Mouse (Mus musculus): ENCODE measurements around the gene Adam3. TPM values are rescaled to one million over a fixed set of nuclear protein-coding genes. Genes with fewer than 3 reads are reported as not detected.

Gene Adam3
- total RNA-seq (2014; fragmentation: Nextera tagmentation) (not detected in 2 replicates), total RNA-seq (2017) (not detected in 2 replicates), polyA plus RNA-seq (2012) (not detected in 2 replicates)

DNA sequence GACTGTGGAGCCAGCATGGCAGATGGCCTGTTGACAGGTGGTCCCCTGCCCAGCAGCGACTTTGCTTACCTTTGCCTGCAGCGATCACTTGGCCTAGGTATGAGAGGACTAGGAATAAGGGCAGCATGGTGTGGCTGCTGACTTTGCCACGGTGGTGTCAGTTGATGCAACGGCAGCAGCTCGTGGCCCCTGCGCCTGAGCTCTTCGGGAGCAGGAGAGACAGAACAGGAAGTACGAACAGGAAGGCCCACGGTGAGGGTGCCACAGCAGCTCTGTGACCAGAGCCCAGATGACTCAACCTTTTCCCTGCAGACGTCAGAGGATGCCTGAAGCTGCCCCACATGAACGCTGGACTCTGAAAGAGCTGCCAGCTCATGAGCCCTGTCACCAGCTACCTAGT lies at the start of gene Adam3:
TSS of gene Adam3 (minus strand) at position 223 of the 400 bp plus-strand sequence.
- no peaks in the 10 kb centered on the region for H3K9me3 ChIP-seq (replicated peaks)
- DNase-seq (ENCODE audit: low spot score) (no peak), ATAC-seq (ENCODE audit: extremely low read depth, insufficient number of reproducible peaks, low FRiP score, poor library complexity, severe bottlenecking) (no peak)
- H3K27me3 ChIP-seq (ENCODE audit: insufficient read depth, low read length) = peaks cover 6% of the 10 kb centered on the region
- no peak within 1 kb of the TSS for H3K4me3 ChIP-seq (ENCODE audit: low read depth, low read length)
- H3K36me3 ChIP-seq (replicated peaks) = no peaks in the 10 kb centered on the region
- H3K4me1 ChIP-seq (ENCODE audit: insufficient read depth, low read depth, low read length) = no peaks in the 10 kb centered on the region
- TF ChIP-seq CTCF (IDR thresholded peaks at IDR 0.05; ENCODE audit: low read depth, low read length) = no peak
- no peak for TF ChIP-seq GATA2 (IDR thresholded peaks at IDR 0.05; ENCODE audit: borderline replicate concordance, low read depth, low read length)
- no peak for TF ChIP-seq GATA1 (IDR thresholded peaks at IDR 0.05; ENCODE audit: borderline replicate concordance, low read length)
- no peak for TF ChIP-seq POLR2AphosphoS5 (IDR thresholded peaks at IDR 0.05; ENCODE audit: insufficient replicate concordance, low read depth, low read length)
- TF ChIP-seq TAL1 (conservative IDR thresholded peaks at IDR 0.05; ENCODE audit: low read depth, low read length) = no peak

DNA sequence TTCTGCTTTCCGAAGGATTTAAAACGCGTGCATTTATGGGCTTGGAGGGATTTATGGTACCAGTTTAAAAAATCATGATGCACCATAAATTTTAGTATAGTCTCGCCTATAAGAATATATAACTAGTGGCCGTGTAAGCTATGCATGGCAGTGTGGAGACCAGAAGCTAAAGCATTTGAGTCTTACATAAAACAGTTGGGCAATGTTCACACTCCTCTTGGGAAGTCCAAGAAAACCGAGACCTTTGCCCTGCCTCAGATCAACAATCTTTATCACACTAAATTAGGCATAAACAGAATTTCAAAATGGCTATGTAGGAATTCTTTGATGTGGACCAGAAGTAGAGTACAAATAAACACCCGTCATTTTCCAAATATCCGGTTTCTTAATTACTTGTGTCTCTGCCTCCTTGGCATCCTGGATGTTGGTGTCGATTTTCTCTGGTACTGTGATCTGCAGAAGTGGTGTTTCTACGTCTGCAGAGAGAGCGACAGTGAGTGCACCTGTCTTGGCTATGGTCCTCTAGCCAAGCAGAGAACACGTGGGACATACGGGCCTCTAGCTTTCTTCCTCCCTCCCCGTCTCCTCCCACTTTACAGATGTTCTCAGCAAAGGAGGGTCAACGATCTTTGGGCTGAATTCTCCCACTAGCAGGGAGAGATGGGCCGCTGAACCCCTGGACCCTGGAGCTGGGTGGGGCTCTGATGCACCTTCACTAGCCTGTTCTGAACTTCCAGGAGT lies 596 bp downstream of the Adam3 start:
- H3K36me3 ChIP-seq (replicated peaks) = no peaks in the 10 kb centered on the region
- ATAC-seq (ENCODE audit: extremely low read depth, insufficient number of reproducible peaks, low FRiP score, poor library complexity, severe bottlenecking) (no peak), DNase-seq (ENCODE audit: low spot score) (no peak)
- no peaks in the 10 kb centered on the region for H3K9me3 ChIP-seq (replicated peaks)
- no peaks in the 10 kb centered on the region for H3K4me1 ChIP-seq (ENCODE audit: insufficient read depth, low read depth, low read length)
- no peak overlapping the region for H3K4me3 ChIP-seq (ENCODE audit: low read depth, low read length)
- TF ChIP-seq POLR2AphosphoS5 (IDR thresholded peaks at IDR 0.05; ENCODE audit: insufficient replicate concordance, low read depth, low read length) = no peak
- TF ChIP-seq GATA1 (IDR thresholded peaks at IDR 0.05; ENCODE audit: borderline replicate concordance, low read length) = no peak
- TF ChIP-seq TAL1 (conservative IDR thresholded peaks at IDR 0.05; ENCODE audit: low read depth, low read length) = no peak
- no peak for TF ChIP-seq GATA2 (IDR thresholded peaks at IDR 0.05; ENCODE audit: borderline replicate concordance, low read depth, low read length)
- TF ChIP-seq CTCF (IDR thresholded peaks at IDR 0.05; ENCODE audit: low read depth, low read length) = no peak
- H3K27me3 ChIP-seq (ENCODE audit: insufficient read depth, low read length) = peaks cover 6% of the 10 kb centered on the region; the same call in 1 of the 2 replicates

Other genes with a start within 250 kb of the Adam3 start
- gene Adam5, start 98.5 kb upstream of the Adam3 start, total RNA-seq (2014; fragmentation: Nextera tagmentation) = not detected in 2 replicates
- gene Adam5, start 98.5 kb upstream of the Adam3 start, total RNA-seq (2017) = not detected in 2 replicates
- gene Adam5, start 98.5 kb upstream of the Adam3 start, polyA plus RNA-seq (2012) = not detected in 2 replicates

All from G1E (cell line).